Mouse (Mus musculus): ENCODE measurements around the gene Il10ra.

GRCm38 (mm10) chr9:45308521-45308920 lies 39.6 kb upstream of the Il10ra start:
- no peak for TF ChIP-seq EP300 (IDR thresholded peaks at IDR 0.05)
- no peak for TF ChIP-seq CTCF (IDR thresholded peaks at IDR 0.05)
